In the genomic region with DNA sequence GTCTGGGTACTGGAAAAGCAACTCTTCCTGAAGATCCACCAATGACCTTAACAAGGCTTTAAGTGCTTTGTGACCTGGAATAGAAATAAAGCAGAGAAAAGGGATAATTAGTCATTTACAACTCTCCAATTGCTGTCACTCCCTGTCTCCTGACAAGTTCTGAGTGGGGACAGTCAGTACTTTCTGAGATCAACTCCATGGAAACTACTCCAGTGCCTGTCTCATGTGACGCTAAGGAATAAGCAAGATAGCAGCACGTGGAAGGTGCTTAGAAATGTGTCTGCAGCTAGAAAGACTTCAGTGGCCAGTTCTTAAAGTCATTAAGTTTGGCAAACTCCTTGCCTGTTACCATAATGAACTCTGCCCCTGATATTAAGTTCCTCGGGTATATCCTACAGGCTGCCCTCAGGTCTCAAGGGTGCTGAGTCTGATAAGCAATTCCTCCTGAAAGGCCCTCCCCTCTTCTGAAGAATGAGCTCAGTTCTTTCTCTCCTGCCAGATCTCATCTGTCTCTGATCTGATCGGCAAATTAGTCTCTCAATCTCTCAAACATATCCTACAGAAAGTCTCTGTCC, we compare ENCODE assay signal across 23 mouse cellular contexts. TPM values are rescaled to one million over a fixed set of nuclear protein-coding genes. Genes with fewer than 3 reads are reported as not detected.
"Had no signal": no experiment of that assay in that cellular context is flagged by ENCODE, and none has a peak within 500 bp of the region (broad histone marks: within the 10 kb centered on the region; RNA-seq: fewer than 3 reads in every experiment).

No protein-coding gene starts in this region.

- DNase-seq: lung, adult 18-20 months; lung, embryonic 14.5 days; lung, postnatal 10 days; lung, postnatal 4 days; midbrain, embryonic 14.5 days; retina, postnatal 1 day; right cerebral cortex, adult 18-20 months; right cerebral cortex, postnatal 25 days; right cerebral cortex, postnatal 4 days; spleen, adult 18-20 months; thymus, adult 18-20 months; thymus, postnatal 25 days; thymus, postnatal 4 days had no signal

- H3K27me3 ChIP-seq: megakaryocyte, embryonic 14.5 days; midbrain, embryonic 12.5 days; neural tube, embryonic 13.5 days; neural tube, embryonic 15.5 days had no signal

- H3K4me1 ChIP-seq: midbrain, embryonic 10.5 days; midbrain, embryonic 12.5 days; neural tube, embryonic 13.5 days; neural tube, embryonic 15.5 days had no signal

- H3K27ac ChIP-seq: midbrain, embryonic 10.5 days; midbrain, embryonic 12.5 days; neural tube, embryonic 13.5 days; neural tube, embryonic 15.5 days had no signal

- ATAC-seq: midbrain, embryonic 16.5 days had no signal

- H3K4me3 ChIP-seq: megakaryocyte, embryonic 14.5 days; midbrain, embryonic 10.5 days; midbrain, embryonic 12.5 days; myocyte; neural tube, embryonic 13.5 days; neural tube, embryonic 15.5 days had no signal

- H3K4me2 ChIP-seq: lung, embryonic 14.5 days; midbrain, embryonic 12.5 days; neural tube, embryonic 13.5 days; neural tube, embryonic 15.5 days had no signal

- H3K9me3 ChIP-seq: megakaryocyte, embryonic 14.5 days; midbrain, embryonic 10.5 days; midbrain, embryonic 12.5 days; neural tube, embryonic 13.5 days; neural tube, embryonic 15.5 days had no signal

- H3K9ac ChIP-seq: lung, embryonic 14.5 days; midbrain, embryonic 12.5 days; neural tube, embryonic 13.5 days; neural tube, embryonic 15.5 days had no signal

RNA-seq across cellular contexts. Expression of a gene that starts 52.2 kb away (rescaled TPM):
- polyA plus RNA-seq: lung, embryonic 14.5 days; lung, embryonic 16.5 days; myocyte; thymus, postnatal 0 days; urinary bladder, adult 2 months had no signal
